Mouse (Mus musculus) right cerebral cortex, postnatal 36 days (tissue): Measurements from ENCODE around the gene 1700019N19Rik.

Experiments used
- DNase-seq, 2 experiments: peaks; one replicate each; pipeline ENCODE4 v3.0.0; 2022; ENCODE audit warnings: low spot score in 2 of 2, mixed read lengths in 1 of 2

Gene 1700019N19Rik

GRCm38 (mm10) chr19:58794284-58794683 is at the start of gene 1700019N19Rik:
Gene 1700019N19Rik (minus strand): TSS chr19:58794461.
- no peak for DNase-seq

GRCm38 (mm10) chr19:58843606-58844005 is 49.3 kb upstream of the 1700019N19Rik start:
- no peak for DNase-seq

- DNase-seq, result no peak
Observed at GRCm38 (mm10) chr19:58840721-58841271, 46.5 kb upstream of the 1700019N19Rik start.

GRCm38 (mm10) chr19:58839806-58840205 is 45.5 kb upstream of the 1700019N19Rik start:
- DNase-seq, result no peak

GRCm38 (mm10) chr19:58839345-58839744 is 45.1 kb upstream of the 1700019N19Rik start:
- no peak for DNase-seq

- DNase-seq, result no peak
Observed at GRCm38 (mm10) chr19:58838706-58839105, 44.4 kb upstream of the 1700019N19Rik start.

GRCm38 (mm10) chr19:58833639-58834180 is 39.4 kb upstream of the 1700019N19Rik start:
- no peak for DNase-seq

GRCm38 (mm10) chr19:58832988-58833387 is 38.7 kb upstream of the 1700019N19Rik start:
- DNase-seq, result no peak

- DNase-seq, result no peak
Observed at GRCm38 (mm10) chr19:58831280-58831922, 37.1 kb upstream of the 1700019N19Rik start.

GRCm38 (mm10) chr19:58830182-58830581 is 35.9 kb upstream of the 1700019N19Rik start:
- DNase-seq, result no peak

- peak; percentile 69 to 81 for DNase-seq
Observed at GRCm38 (mm10) chr19:58829575-58829974, 35.3 kb upstream of the 1700019N19Rik start.

- no peak for DNase-seq
Observed at GRCm38 (mm10) chr19:58827656-58828055, 33.4 kb upstream of the 1700019N19Rik start.

- no peak for DNase-seq
Observed at GRCm38 (mm10) chr19:58824316-58824715, 30.1 kb upstream of the 1700019N19Rik start.

- DNase-seq, result no peak
Observed at GRCm38 (mm10) chr19:58823301-58823700, 29.0 kb upstream of the 1700019N19Rik start.

- DNase-seq, result peak; percentile 75 to 83
Observed at GRCm38 (mm10) chr19:58822454-58823200, 28.4 kb upstream of the 1700019N19Rik start.

- no peak for DNase-seq
Observed at GRCm38 (mm10) chr19:58818571-58819415, 24.5 kb upstream of the 1700019N19Rik start.

GRCm38 (mm10) chr19:58817398-58817797 is 23.1 kb upstream of the 1700019N19Rik start:
- no peak for DNase-seq

- DNase-seq, result peak; percentile 78 to 84
Observed at GRCm38 (mm10) chr19:58816453-58817041, 22.3 kb upstream of the 1700019N19Rik start.

- DNase-seq, result no peak
Observed at GRCm38 (mm10) chr19:58815179-58815922, 21.1 kb upstream of the 1700019N19Rik start.

GRCm38 (mm10) chr19:58810536-58810935 is 16.3 kb upstream of the 1700019N19Rik start:
- no peak for DNase-seq
